Mouse (Mus musculus) MEL (cell line): ENCODE data around the gene Atrn. TPM values are rescaled to one million over a fixed set of nuclear protein-coding genes. Genes with fewer than 3 reads are reported as not detected.

Source experiments
- DNase-seq: peaks from one replicate; pipeline ENCODE4 v3.0.0; 2011; ENCODE audit warnings: low read depth, low spot score
- H3K27ac ChIP-seq: 2 replicates; pipeline ENCODE4 v1.5.1; 2012; ENCODE audit warnings: low read depth, mild to moderate bottlenecking, control low read depth, low read length, moderate library complexity; ENCODE audit not compliant: control insufficient read depth
- H3K27me3 ChIP-seq, 2 experiments: fragments of 150-350 bp in 1 of 2; sonication (generic) in 1 of 2; 2 replicates each; pipeline ENCODE4 v1.6.1; 2012; ENCODE audit warnings: low read length in 2 of 2, mild to moderate bottlenecking in 2 of 2, improper control_type of control experiment in 1 of 2, moderate library complexity in 1 of 2; ENCODE audit not compliant: insufficient read depth in 2 of 2, control insufficient read depth in 1 of 2
- H3K36me3 ChIP-seq, 2 experiments: 2 replicates each; pipeline ENCODE4 v1.6.1; 2012 to 2014; ENCODE audit warnings: low read length in 2 of 2, improper control_type of control experiment in 1 of 2, inconsistent platforms in 1 of 2, mild to moderate bottlenecking in 1 of 2; ENCODE audit not compliant: insufficient read depth in 2 of 2, control insufficient read depth in 1 of 2
- H3K4me1 ChIP-seq, 2 experiments: fragments of 150-350 bp in 1 of 2; sonication (generic) in 1 of 2; 2 replicates each; pipeline ENCODE4 v1.6.1; 2012; ENCODE audit warnings: low read length in 2 of 2, improper control_type of control experiment in 1 of 2, mild to moderate bottlenecking in 1 of 2; ENCODE audit not compliant: insufficient read depth in 2 of 2, control insufficient read depth in 1 of 2
- H3K4me3 ChIP-seq, 2 experiments: fragments of 150-350 bp in 1 of 2; sonication (generic) in 1 of 2; 2 replicates each; pipeline ENCODE4 v1.5.1; 2012; ENCODE audit warnings: low read depth in 2 of 2, low read length in 2 of 2, mild to moderate bottlenecking in 2 of 2, moderate library complexity in 2 of 2, control low read depth in 1 of 2, improper control_type of control experiment in 1 of 2; ENCODE audit not compliant: control insufficient read depth in 1 of 2, insufficient read depth in 1 of 2
- H3K79me2 ChIP-seq: 2 replicates; pipeline ENCODE4 v1.6.1; 2012; ENCODE audit warnings: mild to moderate bottlenecking, low read length, moderate library complexity; ENCODE audit not compliant: control insufficient read depth, poor library complexity, insufficient read depth
- H3K9ac ChIP-seq: 2 replicates; pipeline ENCODE4 v1.6.1; 2012; ENCODE audit warnings: low read depth, mild to moderate bottlenecking, control low read depth, low read length, moderate library complexity; ENCODE audit not compliant: control insufficient read depth, poor library complexity, severe bottlenecking
- H3K9me3 ChIP-seq: fragments of 150-350 bp; sonication (generic); replicated peaks from 2 replicates; pipeline ENCODE4 v1.6.1; 2012; ENCODE audit warnings: mild to moderate bottlenecking, low read length, improper control_type of control experiment, moderate library complexity; ENCODE audit not compliant: insufficient read depth
- BHLHE40 ChIP-seq: IDR thresholded peaks from 2 replicates; pipeline ENCODE4 v1.6.1; 2012; ENCODE audit warnings: low read depth, mild to moderate bottlenecking, inconsistent platforms, low read length, improper control_type of control experiment, borderline replicate concordance
- CHD2 ChIP-seq: IDR thresholded peaks from 2 replicates; pipeline ENCODE4 v1.6.1; 2011; ENCODE audit warnings: low read length, improper control_type of control experiment
- ELF1 ChIP-seq: IDR thresholded peaks from 2 replicates; pipeline ENCODE4 v1.6.1; 2014; ENCODE audit warnings: low read depth, mild to moderate bottlenecking, inconsistent platforms, low read length, improper control_type of control experiment, moderate library complexity
- GABPA ChIP-seq: IDR thresholded peaks from 2 replicates; pipeline ENCODE4 v1.6.1; 2012; ENCODE audit warnings: low read depth, mild to moderate bottlenecking, inconsistent platforms, low read length, improper control_type of control experiment, moderate library complexity
- MAFK ChIP-seq: IDR thresholded peaks from 2 replicates; pipeline ENCODE4 v1.6.1; 2011; ENCODE audit warnings: low read depth, mild to moderate bottlenecking, low read length, improper control_type of control experiment, borderline replicate concordance
- MAX ChIP-seq: IDR thresholded peaks from 2 replicates; pipeline ENCODE4 v1.6.1; 2011; ENCODE audit warnings: low read length, improper control_type of control experiment
- MEF2A ChIP-seq: IDR thresholded peaks from 2 replicates; pipeline ENCODE4 v1.6.1; 2014; ENCODE audit warnings: low read depth, mild to moderate bottlenecking, inconsistent platforms, low read length, improper control_type of control experiment; ENCODE audit not compliant: poor library complexity, insufficient replicate concordance, severe bottlenecking; ENCODE audit errors: extremely low read depth
- MXI1 ChIP-seq: IDR thresholded peaks from 2 replicates; pipeline ENCODE4 v1.6.1; 2011; ENCODE audit warnings: mild to moderate bottlenecking, low read depth, low read length, improper control_type of control experiment
- MYB ChIP-seq: IDR thresholded peaks from 2 replicates; pipeline ENCODE4 v1.6.1; 2011; ENCODE audit warnings: mild to moderate bottlenecking, low read depth, low read length, improper control_type of control experiment
- NELFE ChIP-seq: IDR thresholded peaks from 2 replicates; pipeline ENCODE4 v1.6.1; 2011; ENCODE audit warnings: low read depth, low read length, improper control_type of control experiment
- NRF1 ChIP-seq: IDR thresholded peaks from 2 replicates; pipeline ENCODE4 v1.6.1; 2014; ENCODE audit warnings: low read depth, mild to moderate bottlenecking, inconsistent platforms, low read length, improper control_type of control experiment, moderate library complexity; ENCODE audit not compliant: poor library complexity, insufficient read depth, severe bottlenecking
- POLR2A ChIP-seq, 2 experiments: IDR thresholded peaks; 2 replicates each; pipeline ENCODE4 v1.6.1; 2011 to 2012; ENCODE audit warnings: low read length in 2 of 2, mild to moderate bottlenecking in 2 of 2, control low read depth in 1 of 2, improper control_type of control experiment in 1 of 2, low read depth in 1 of 2, moderate library complexity in 1 of 2; ENCODE audit not compliant: control insufficient read depth in 1 of 2, insufficient read depth in 1 of 2, poor library complexity in 1 of 2
- POLR2AphosphoS5 ChIP-seq: IDR thresholded peaks from 2 replicates; pipeline ENCODE4 v1.6.1; 2012; ENCODE audit warnings: low read depth, borderline replicate concordance, mild to moderate bottlenecking, inconsistent platforms, low read length, moderate library complexity, mixed read lengths
- SIN3A ChIP-seq: IDR thresholded peaks from 2 replicates; pipeline ENCODE4 v1.6.1; 2012; ENCODE audit warnings: low read length, improper control_type of control experiment, inconsistent platforms
- SMC3 ChIP-seq: IDR thresholded peaks from 2 replicates; pipeline ENCODE4 v1.6.1; 2011; ENCODE audit warnings: low read depth, low read length, improper control_type of control experiment
- TBP ChIP-seq: IDR thresholded peaks from 2 replicates; pipeline ENCODE4 v1.8.0; 2011; ENCODE audit warnings: low read depth, low read length, improper control_type of control experiment
- UBTF ChIP-seq: IDR thresholded peaks from 2 replicates; pipeline ENCODE4 v1.6.1; 2012; ENCODE audit warnings: low read depth, mild to moderate bottlenecking, inconsistent platforms, low read length, improper control_type of control experiment, moderate library complexity, borderline replicate concordance; ENCODE audit not compliant: insufficient read depth
- ZC3H11A ChIP-seq: IDR thresholded peaks from 2 replicates; pipeline ENCODE4 v1.6.1; 2012; ENCODE audit warnings: low read depth, mild to moderate bottlenecking, inconsistent platforms, low read length, improper control_type of control experiment
- ZKSCAN1 ChIP-seq: IDR thresholded peaks from 2 replicates; pipeline ENCODE4 v1.6.1; 2012; ENCODE audit warnings: low read depth, mild to moderate bottlenecking, inconsistent platforms, low read length, improper control_type of control experiment, moderate library complexity
- ZMIZ1 ChIP-seq: IDR thresholded peaks from 2 replicates; pipeline ENCODE4 v1.6.1; 2012; ENCODE audit warnings: low read depth, mild to moderate bottlenecking, inconsistent platforms, low read length, improper control_type of control experiment, moderate library complexity
- ZNF384 ChIP-seq: IDR thresholded peaks from 2 replicates; pipeline ENCODE4 v1.6.1; 2012; ENCODE audit warnings: low read depth, mild to moderate bottlenecking, inconsistent platforms, low read length, improper control_type of control experiment
- polyA plus RNA-seq, 2 experiments: library from polyadenylated mRNA; stranded (reverse) in 1 of 2; unstranded in 1 of 2; fragments of >175 nt in 1 of 2; fragments of >200 nt in 1 of 2; gene quantifications; 2 replicates each; pipeline versions ENCODE4 v1.2.1 to v1.2.4; 2012; ENCODE audit warnings: low replicate concordance in 2 of 2, low read depth in 1 of 2; ENCODE audit not compliant: insufficient read length in 2 of 2, insufficient read depth in 1 of 2, missing spikeins in 1 of 2
- total RNA-seq: library from RNA; depleted of rRNA; stranded (reverse); fragments of 300-350 nt; gene quantifications from 2 replicates; pipeline ENCODE4 v1.2.3, GENCODE M21; 2012

Gene Atrn
- total and polyA plus RNA-seq, 3 experiments = 6.3 to 28.2 (median 9.2) TPM

GRCm38 (mm10) chr2:131036343-131036742 lies 130.0 kb downstream of the Atrn start:
- DNase-seq = no peak
- no peak overlapping the region for H3K27ac ChIP-seq
- no peak overlapping the region for H3K9ac ChIP-seq
- no peak overlapping the region for H3K4me3 ChIP-seq
- TF ChIP-seq ZNF384 = no peak
- TF ChIP-seq NRF1 = no peak
- TF ChIP-seq NELFE = no peak
- no peak for TF ChIP-seq TBP
- TF ChIP-seq MYB = no peak
- TF ChIP-seq SIN3A = no peak
- no peak for TF ChIP-seq ZC3H11A
- no peak for TF ChIP-seq CHD2
- TF ChIP-seq MEF2A = no peak
- TF ChIP-seq UBTF = no peak
- no peak for TF ChIP-seq ZMIZ1
- no peak for TF ChIP-seq POLR2A (IDR thresholded peaks at IDR 0.05; ENCODE audit: control insufficient read depth in 1 of 2, insufficient read depth in 1 of 2, low read depth in 1 of 2, low read length in 2 of 2, poor library complexity in 1 of 2)
- TF ChIP-seq GABPA = no peak
- no peak for TF ChIP-seq MAFK
- TF ChIP-seq ELF1 = no peak
- no peak for TF ChIP-seq ZKSCAN1
- no peak for TF ChIP-seq MXI1
- H3K79me2 ChIP-seq = no peaks in the 10 kb centered on the region
- no peaks in the 10 kb centered on the region for H3K4me1 ChIP-seq
- no peaks in the 10 kb centered on the region for H3K36me3 ChIP-seq
- H3K9me3 ChIP-seq = no peaks in the 10 kb centered on the region
- H3K27me3 ChIP-seq = no peaks in the 10 kb centered on the region

- H3K9ac ChIP-seq = no peak overlapping the region
- H3K79me2 ChIP-seq = no peaks in the 10 kb centered on the region
- H3K36me3 ChIP-seq = no peaks in the 10 kb centered on the region
- H3K27ac ChIP-seq = no peak overlapping the region
- no peaks in the 10 kb centered on the region for H3K27me3 ChIP-seq
- no peaks in the 10 kb centered on the region for H3K9me3 ChIP-seq
- no peak for DNase-seq
- no peaks in the 10 kb centered on the region for H3K4me1 ChIP-seq
- H3K4me3 ChIP-seq = no peak overlapping the region
- TF ChIP-seq POLR2AphosphoS5 (no peak), BHLHE40 (no peak), GABPA (no peak), SMC3 (no peak), ZNF384 (no peak), MAX (no peak)
- TF ChIP-seq, all 39 proteins: peak for 0
Measured at GRCm38 (mm10) chr2:131036757-131037156, 130.5 kb downstream of the Atrn start.
